Mouse (Mus musculus): ENCODE measurements at regions not wholly inside any gene's neighbourhood (a gene's known extent, or its start where the extent isn't known, plus 50 kb on each side); places are given as distances from the start of the nearest gene placed in this dataset.

GRCm38 (mm10) chr5:18448330-18448670 is 88.1 kb upstream of the Gnai1 start:
- H3K9me3 ChIP-seq (ENCODE audit: low read length), result no peaks in the 10 kb centered on the region
- no peaks in the 10 kb centered on the region for H3K4me1 ChIP-seq (ENCODE audit: insufficient read depth)
- no peak for DNase-seq
- no peaks in the 10 kb centered on the region for H3K36me3 ChIP-seq (replicated peaks; ENCODE audit: insufficient read depth, low read length)
- no peaks in the 10 kb centered on the region for H3K27me3 ChIP-seq (ENCODE audit: insufficient read depth, low read length)
- no peak overlapping the region for H3K4me2 ChIP-seq (ENCODE audit: low read depth, low read length)
- TF ChIP-seq EP300 (IDR thresholded peaks at IDR 0.05; ENCODE audit: low read depth) (no peak), CTCF (IDR thresholded peaks at IDR 0.05; ENCODE audit: low read depth) (no peak)
- H3K27ac ChIP-seq (ENCODE audit: low read depth), result no peak overlapping the region
- H3K4me3 ChIP-seq (ENCODE audit: low read depth, low read length), result no peak overlapping the region
- no peak for ATAC-seq
- H3K9ac ChIP-seq (replicated peaks), result no peak overlapping the region
- WGBS (ENCODE audit: insufficient replicate concordance), result 74% methylated on average over 5 of the region's 5 CpGs

DNA sequence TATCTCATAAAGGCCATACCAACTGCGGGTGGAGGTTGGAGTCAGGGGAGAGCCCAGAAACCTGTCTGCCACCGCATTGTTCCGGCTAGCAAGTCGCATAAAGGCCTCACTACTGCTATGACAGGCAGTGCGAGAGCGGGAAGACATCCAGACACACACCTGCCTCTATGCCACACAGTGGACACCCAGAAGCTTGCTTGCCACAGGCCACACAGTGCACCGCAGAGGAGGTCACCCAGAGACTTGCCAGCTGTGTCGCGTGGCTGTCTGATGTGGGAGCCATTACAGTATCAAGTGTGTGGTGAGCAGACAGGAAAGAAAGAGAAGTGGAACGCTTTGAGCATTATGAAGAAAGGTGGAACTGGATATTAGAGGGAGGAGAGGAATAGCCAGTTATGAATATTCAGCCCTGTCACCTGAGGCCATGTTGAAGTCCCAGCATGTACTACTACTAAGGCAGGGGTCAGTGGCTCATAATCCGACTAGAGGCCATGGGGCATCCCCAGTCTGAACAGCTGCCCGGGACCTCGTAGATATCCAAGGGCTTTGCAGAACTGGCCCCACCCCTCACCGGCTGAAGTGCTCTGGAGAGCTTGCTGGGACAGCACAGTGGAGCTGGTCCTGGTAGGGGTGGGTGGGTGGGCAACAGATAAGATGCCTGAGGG is 87.6 kb upstream of the Gnai1 start:
- no peak for ATAC-seq
- H3K36me3 ChIP-seq (replicated peaks; ENCODE audit: insufficient read depth, low read length), result no peaks in the 10 kb centered on the region
- WGBS (ENCODE audit: insufficient replicate concordance), result 87% methylated on average over 14 of the region's 14 CpGs
- no peak overlapping the region for H3K9ac ChIP-seq (replicated peaks)
- no peak overlapping the region for H3K4me3 ChIP-seq (ENCODE audit: low read depth, low read length)
- no peak for DNase-seq
- H3K9me3 ChIP-seq (ENCODE audit: low read length), result no peaks in the 10 kb centered on the region
- no peak for TF ChIP-seq CTCF (IDR thresholded peaks at IDR 0.05; ENCODE audit: low read depth)
- no peak for TF ChIP-seq EP300 (IDR thresholded peaks at IDR 0.05; ENCODE audit: low read depth)
- H3K4me2 ChIP-seq (ENCODE audit: low read depth, low read length), result no peak overlapping the region
- no peak overlapping the region for H3K27ac ChIP-seq (ENCODE audit: low read depth)
- H3K27me3 ChIP-seq (ENCODE audit: insufficient read depth, low read length), result no peaks in the 10 kb centered on the region
- no peaks in the 10 kb centered on the region for H3K4me1 ChIP-seq (ENCODE audit: insufficient read depth)

DNA sequence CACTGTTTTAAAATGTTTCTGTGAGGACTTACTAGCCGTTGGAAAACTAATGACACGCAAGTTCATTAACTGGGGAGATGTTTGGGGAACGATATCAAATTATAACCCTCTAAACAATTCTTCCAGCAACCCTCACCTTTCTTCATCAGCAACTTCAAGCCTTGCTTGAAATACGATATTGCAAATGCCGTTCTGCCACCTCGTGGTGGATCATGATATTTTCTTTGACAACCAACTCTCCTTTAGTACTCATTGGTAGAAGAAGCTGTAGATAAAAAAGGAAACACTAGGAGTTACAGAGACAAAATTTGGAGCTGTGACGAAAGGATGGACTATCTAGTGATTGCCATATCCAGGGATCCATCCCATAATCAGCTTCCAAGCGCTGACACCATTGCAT is 85.8 kb upstream of the Gnai1 start:
- TF ChIP-seq EP300 (IDR thresholded peaks at IDR 0.05; ENCODE audit: low read depth) (no peak), CTCF (IDR thresholded peaks at IDR 0.05; ENCODE audit: low read depth) (peak; percentile 62)
- 23% methylated on average over 8 of the region's 8 CpGs for WGBS (ENCODE audit: insufficient replicate concordance)
- no peak overlapping the region for H3K4me3 ChIP-seq (ENCODE audit: low read depth, low read length)
- no peak overlapping the region for H3K27ac ChIP-seq (ENCODE audit: low read depth)
- no peak for ATAC-seq
- no peaks in the 10 kb centered on the region for H3K4me1 ChIP-seq (ENCODE audit: insufficient read depth)
- no peaks in the 10 kb centered on the region for H3K36me3 ChIP-seq (replicated peaks; ENCODE audit: insufficient read depth, low read length)
- no peak overlapping the region for H3K4me2 ChIP-seq (ENCODE audit: low read depth, low read length)
- no peak overlapping the region for H3K9ac ChIP-seq (replicated peaks)
- peak; percentile 34 for DNase-seq
- H3K9me3 ChIP-seq (ENCODE audit: low read length), result no peaks in the 10 kb centered on the region
- no peaks in the 10 kb centered on the region for H3K27me3 ChIP-seq (ENCODE audit: insufficient read depth, low read length)

DNA sequence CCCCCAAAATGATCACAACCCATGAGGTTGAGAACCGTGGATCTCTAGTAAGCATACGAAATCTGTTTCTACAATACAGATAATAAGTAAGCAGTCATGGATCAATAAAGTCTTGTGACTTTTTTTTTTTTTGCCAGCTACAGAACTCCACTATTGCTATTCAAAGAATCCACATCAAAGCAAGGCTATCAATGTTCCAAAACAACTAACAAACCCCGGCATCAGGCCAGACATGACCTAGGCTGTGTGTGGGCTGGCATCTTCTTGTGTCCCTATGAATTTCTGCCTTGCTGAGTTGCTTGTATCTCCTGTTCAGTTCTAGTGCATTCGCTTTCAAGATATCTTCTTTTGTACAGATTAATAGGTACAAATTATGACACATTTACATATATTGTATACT is 79.8 kb upstream of the Gnai1 start:
- Histone ChIP-seq H3K36me3 (replicated peaks; ENCODE audit: insufficient read depth, low read length) (no peaks in the 10 kb centered on the region), H3K9me3 (ENCODE audit: low read length) (no peaks in the 10 kb centered on the region), H3K9ac (replicated peaks) (no peak overlapping the region), H3K4me1 (ENCODE audit: insufficient read depth) (no peaks in the 10 kb centered on the region), H3K27ac (ENCODE audit: low read depth) (no peak overlapping the region), H3K4me3 (ENCODE audit: low read depth, low read length) (no peak overlapping the region), H3K4me2 (ENCODE audit: low read depth, low read length) (no peak overlapping the region), H3K27me3 (ENCODE audit: insufficient read depth, low read length) (no peaks in the 10 kb centered on the region)
- 77% methylated on average over 4 of the region's 4 CpGs for WGBS (ENCODE audit: insufficient replicate concordance)
- TF ChIP-seq EP300 (IDR thresholded peaks at IDR 0.05; ENCODE audit: low read depth) (no peak), CTCF (IDR thresholded peaks at IDR 0.05; ENCODE audit: low read depth) (no peak)
- ATAC-seq (no peak), DNase-seq (no peak)

DNA sequence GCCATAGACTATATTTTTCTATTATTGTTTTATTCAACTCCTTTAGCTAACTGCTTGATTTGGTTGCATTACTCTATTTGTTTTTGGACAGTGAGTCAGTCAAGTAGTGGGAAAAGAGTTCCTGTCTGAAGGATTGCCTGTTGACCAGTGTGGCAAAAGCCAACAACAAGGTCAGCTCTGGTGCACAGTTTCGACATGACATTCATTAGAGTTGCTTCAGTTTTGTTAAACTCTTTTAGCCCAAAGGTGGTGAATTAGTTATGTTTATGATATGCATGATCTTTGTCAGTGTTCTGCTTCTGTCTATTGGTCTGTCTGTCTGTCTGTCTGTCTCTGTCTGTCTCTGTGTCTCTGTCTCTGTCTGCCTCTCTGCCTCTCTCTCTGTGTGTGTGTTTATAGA is 79.1 kb upstream of the Gnai1 start:
- H3K4me1 ChIP-seq (ENCODE audit: insufficient read depth), result no peaks in the 10 kb centered on the region
- ATAC-seq, result no peak
- H3K9ac ChIP-seq (replicated peaks), result no peak overlapping the region
- H3K27ac ChIP-seq (ENCODE audit: low read depth), result no peak overlapping the region
- no peaks in the 10 kb centered on the region for H3K27me3 ChIP-seq (ENCODE audit: insufficient read depth, low read length)
- no peak overlapping the region for H3K4me3 ChIP-seq (ENCODE audit: low read depth, low read length)
- 62% methylated on average over 1 of the region's 1 CpGs for WGBS (ENCODE audit: insufficient replicate concordance)
- TF ChIP-seq CTCF (IDR thresholded peaks at IDR 0.05; ENCODE audit: low read depth) (no peak), EP300 (IDR thresholded peaks at IDR 0.05; ENCODE audit: low read depth) (no peak)
- no peaks in the 10 kb centered on the region for H3K36me3 ChIP-seq (replicated peaks; ENCODE audit: insufficient read depth, low read length)
- no peak overlapping the region for H3K4me2 ChIP-seq (ENCODE audit: low read depth, low read length)
- no peak for DNase-seq
- H3K9me3 ChIP-seq (ENCODE audit: low read length), result no peaks in the 10 kb centered on the region

- Histone ChIP-seq H3K9me3 (ENCODE audit: low read length) (no peaks in the 10 kb centered on the region), H3K4me1 (ENCODE audit: insufficient read depth) (no peaks in the 10 kb centered on the region), H3K27me3 (ENCODE audit: insufficient read depth, low read length) (no peaks in the 10 kb centered on the region), H3K27ac (ENCODE audit: low read depth) (no peak overlapping the region), H3K36me3 (replicated peaks; ENCODE audit: insufficient read depth, low read length) (no peaks in the 10 kb centered on the region), H3K9ac (replicated peaks) (no peak overlapping the region), H3K4me3 (ENCODE audit: low read depth, low read length) (no peak overlapping the region), H3K4me2 (ENCODE audit: low read depth, low read length) (no peak overlapping the region)
- WGBS (ENCODE audit: insufficient replicate concordance), result 35% methylated on average over 6 of the region's 6 CpGs
- ATAC-seq, result no peak
- TF ChIP-seq EP300 (IDR thresholded peaks at IDR 0.05; ENCODE audit: low read depth), result no peak
- no peak for TF ChIP-seq CTCF (IDR thresholded peaks at IDR 0.05; ENCODE audit: low read depth)
- DNase-seq, result no peak
Measured at GRCm38 (mm10) chr5:18436099-18436748, 76.1 kb upstream of the Gnai1 start.

Measured in liver, postnatal 0 days (tissue).